Mouse (Mus musculus): ENCODE measurements around the gene Musk. TPM values are rescaled to one million over a fixed set of nuclear protein-coding genes. Genes with fewer than 3 reads are reported as not detected.

The Musk gene
- polyA plus RNA-seq, 1 experiment from 2014 or later, result 1.7 TPM

DNA sequence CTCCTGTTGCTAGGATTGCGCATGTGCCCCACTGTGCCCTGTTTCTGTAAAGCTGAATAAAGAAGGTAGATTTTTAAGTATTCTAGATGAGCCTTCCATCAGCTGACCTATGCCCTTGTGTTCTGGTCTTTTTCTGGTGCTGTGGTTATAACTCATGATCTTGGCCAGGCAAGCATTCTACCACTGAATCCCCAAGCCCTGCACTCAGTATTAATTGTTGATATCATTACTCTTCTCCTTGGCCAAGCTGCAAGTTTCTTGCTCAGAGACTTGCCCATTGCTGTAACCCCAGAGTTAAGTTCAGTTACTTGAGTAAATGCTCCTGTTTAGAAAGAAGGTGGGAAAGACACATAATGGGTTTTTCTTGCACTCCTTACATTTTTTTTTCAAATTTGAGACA, 14.8 kb upstream of the Musk start:
- H3K4me3 ChIP-seq (ENCODE audit: low read depth, low read length), result no peak overlapping the region
- H3K9me3 ChIP-seq (ENCODE audit: control insufficient read depth, low read length), result no peaks in the 10 kb centered on the region
- no peaks in the 10 kb centered on the region for H3K36me3 ChIP-seq (ENCODE audit: control insufficient read depth, insufficient read depth, low read length)
- H3K27me3 ChIP-seq (ENCODE audit: control insufficient read depth, insufficient read depth, low read length), result no peaks in the 10 kb centered on the region
- H3K4me1 ChIP-seq (ENCODE audit: control insufficient read depth, insufficient read depth, low read length), result peaks cover 6% of the 10 kb centered on the region; the same call in 1 of the 2 replicates
- WGBS, result 100% methylated on average over 1 of the region's 1 CpGs
- H3K9ac ChIP-seq (ENCODE audit: low read length), result no peak overlapping the region
- ATAC-seq (ENCODE audit: insufficient number of reproducible peaks, low FRiP score, low TSS enrichment, low read depth), result no peak
- no peak for DNase-seq (ENCODE audit: low spot score)
- no peak overlapping the region for H3K4me2 ChIP-seq (ENCODE audit: low read depth, severe bottlenecking)
- H3K27ac ChIP-seq (replicated peaks; ENCODE audit: low read depth, low read length), result no peak overlapping the region

DNA sequence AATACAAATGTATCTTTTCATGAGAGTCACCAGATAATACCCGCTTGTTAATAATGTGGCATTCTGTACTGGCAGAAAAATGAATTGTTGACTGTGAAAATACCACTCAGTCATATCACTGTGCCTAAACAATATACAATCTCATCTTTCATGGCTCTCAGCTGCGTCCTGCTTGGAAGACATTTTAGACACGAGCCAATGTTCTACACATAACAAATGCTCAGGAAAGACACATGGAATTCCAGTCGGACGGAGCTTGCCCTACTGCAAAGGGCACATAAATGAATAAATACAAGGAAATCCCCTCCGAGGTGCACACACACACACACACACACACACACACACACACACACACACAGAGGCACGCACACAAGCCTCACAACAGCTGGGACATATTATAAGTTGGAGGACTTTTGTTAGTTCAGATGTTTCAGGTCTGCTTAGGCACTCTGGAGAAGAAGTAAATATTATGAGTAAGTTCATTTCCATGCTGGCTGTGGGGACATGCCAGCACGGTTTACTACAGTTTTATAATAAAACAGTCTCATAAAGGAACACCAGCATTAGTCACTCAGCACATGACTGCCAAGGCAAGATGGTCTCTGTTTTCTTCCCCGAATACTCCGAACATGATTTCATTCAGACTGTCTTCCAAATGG, 14.1 kb upstream of the Musk start:
- Histone ChIP-seq H3K4me2 (ENCODE audit: low read depth, severe bottlenecking) (no peak overlapping the region), H3K27ac (replicated peaks; ENCODE audit: low read depth, low read length) (no peak overlapping the region), H3K27me3 (ENCODE audit: control insufficient read depth, insufficient read depth, low read length) (no peaks in the 10 kb centered on the region), H3K9ac (ENCODE audit: low read length) (no peak overlapping the region), H3K4me1 (ENCODE audit: control insufficient read depth, insufficient read depth, low read length) (peaks cover 6% of the 10 kb centered on the region; the same call in 1 of the 2 replicates), H3K4me3 (ENCODE audit: low read depth, low read length) (no peak overlapping the region), H3K36me3 (ENCODE audit: control insufficient read depth, insufficient read depth, low read length) (no peaks in the 10 kb centered on the region), H3K9me3 (ENCODE audit: control insufficient read depth, low read length) (no peaks in the 10 kb centered on the region)
- ATAC-seq (ENCODE audit: insufficient number of reproducible peaks, low FRiP score, low TSS enrichment, low read depth) (no peak), DNase-seq (ENCODE audit: low spot score) (no peak)
- 58% methylated on average over 10 of the region's 10 CpGs for WGBS

- ATAC-seq (ENCODE audit: insufficient number of reproducible peaks, low FRiP score, low TSS enrichment, low read depth), result no peak
- Histone ChIP-seq H3K4me1 (ENCODE audit: control insufficient read depth, insufficient read depth, low read length) (no peaks in the 10 kb centered on the region), H3K4me2 (ENCODE audit: low read depth, severe bottlenecking) (no peak overlapping the region), H3K27ac (replicated peaks; ENCODE audit: low read depth, low read length) (no peak overlapping the region), H3K9ac (ENCODE audit: low read length) (no peak overlapping the region), H3K27me3 (ENCODE audit: control insufficient read depth, insufficient read depth, low read length) (no peaks in the 10 kb centered on the region), H3K4me3 (ENCODE audit: low read depth, low read length) (no peak overlapping the region), H3K9me3 (ENCODE audit: control insufficient read depth, low read length) (no peaks in the 10 kb centered on the region), H3K36me3 (ENCODE audit: control insufficient read depth, insufficient read depth, low read length) (no peaks in the 10 kb centered on the region)
- WGBS, result 79% methylated on average over 8 of the region's 8 CpGs
- no peak for DNase-seq (ENCODE audit: low spot score)
Measured at GRCm38 (mm10) chr4:58275261-58275895, 10.4 kb upstream of the Musk start.

DNA sequence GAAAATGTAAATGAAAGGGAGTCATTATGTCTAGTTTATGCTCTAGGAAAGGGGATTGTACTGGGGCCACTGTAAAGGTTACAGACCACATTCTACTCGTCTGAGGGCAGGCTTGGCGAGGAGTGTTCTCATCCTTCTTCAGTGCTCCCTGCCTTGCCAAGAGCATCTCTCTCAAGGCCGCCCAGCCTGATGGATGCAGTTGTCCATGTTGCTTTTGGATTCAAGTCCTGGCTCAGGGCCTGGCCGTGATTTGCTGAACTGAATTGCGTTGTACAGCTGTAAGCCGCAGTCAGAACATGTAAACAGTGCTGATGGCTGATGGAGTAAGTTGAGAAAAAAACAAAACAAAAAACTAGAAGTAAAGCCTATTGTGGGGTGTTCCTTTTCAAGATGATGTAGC, 7.4 kb upstream of the Musk start:
- no peak overlapping the region for H3K27ac ChIP-seq (replicated peaks; ENCODE audit: low read depth, low read length)
- H3K36me3 ChIP-seq (ENCODE audit: control insufficient read depth, insufficient read depth, low read length), result no peaks in the 10 kb centered on the region
- H3K4me2 ChIP-seq (ENCODE audit: low read depth, severe bottlenecking), result no peak overlapping the region
- H3K4me1 ChIP-seq (ENCODE audit: control insufficient read depth, insufficient read depth, low read length), result no peaks in the 10 kb centered on the region
- no peak overlapping the region for H3K9ac ChIP-seq (ENCODE audit: low read length)
- no peak overlapping the region for H3K4me3 ChIP-seq (ENCODE audit: low read depth, low read length)
- DNase-seq (ENCODE audit: low spot score) (no peak), ATAC-seq (ENCODE audit: insufficient number of reproducible peaks, low FRiP score, low TSS enrichment, low read depth) (no peak)
- H3K27me3 ChIP-seq (ENCODE audit: control insufficient read depth, insufficient read depth, low read length), result no peaks in the 10 kb centered on the region
- WGBS, result 91% methylated on average over 6 of the region's 6 CpGs
- no peaks in the 10 kb centered on the region for H3K9me3 ChIP-seq (ENCODE audit: control insufficient read depth, low read length)

DNA sequence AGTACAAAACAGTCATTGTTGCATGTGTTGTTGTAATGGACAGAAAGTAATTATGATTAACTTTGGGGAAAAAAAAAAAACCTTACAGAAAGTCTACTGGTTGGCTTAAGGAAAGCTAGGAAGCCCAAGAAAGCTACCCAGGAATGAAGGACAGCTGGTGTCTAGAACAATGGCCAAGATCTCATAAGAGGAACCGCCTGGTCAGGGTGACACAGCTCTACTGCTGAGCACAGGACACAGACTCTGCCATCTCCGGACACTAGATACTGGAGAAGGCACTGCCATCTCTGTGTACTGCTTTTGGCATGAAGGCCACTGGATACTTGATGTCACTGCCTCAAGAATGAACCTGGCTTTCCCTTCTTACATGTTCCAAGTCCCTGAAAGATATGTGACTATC, 5.6 kb upstream of the Musk start:
- Histone ChIP-seq H3K27me3 (ENCODE audit: control insufficient read depth, insufficient read depth, low read length) (no peaks in the 10 kb centered on the region), H3K27ac (replicated peaks; ENCODE audit: low read depth, low read length) (no peak overlapping the region), H3K4me3 (ENCODE audit: low read depth, low read length) (no peak overlapping the region), H3K9ac (ENCODE audit: low read length) (no peak overlapping the region), H3K4me1 (ENCODE audit: control insufficient read depth, insufficient read depth, low read length) (no peaks in the 10 kb centered on the region), H3K9me3 (ENCODE audit: control insufficient read depth, low read length) (no peaks in the 10 kb centered on the region), H3K4me2 (ENCODE audit: low read depth, severe bottlenecking) (no peak overlapping the region), H3K36me3 (ENCODE audit: control insufficient read depth, insufficient read depth, low read length) (no peaks in the 10 kb centered on the region)
- DNase-seq (ENCODE audit: low spot score) (no peak), ATAC-seq (ENCODE audit: insufficient number of reproducible peaks, low FRiP score, low TSS enrichment, low read depth) (no peak)
- WGBS, result 91% methylated on average over 2 of the region's 2 CpGs

- no peak for DNase-seq (ENCODE audit: low spot score)
- ATAC-seq (ENCODE audit: insufficient number of reproducible peaks, low FRiP score, low TSS enrichment, low read depth), result no peak
- 68% methylated on average over 9 of the region's 9 CpGs for WGBS
- no peaks in the 10 kb centered on the region for H3K9me3 ChIP-seq (ENCODE audit: control insufficient read depth, low read length)
- H3K9ac ChIP-seq (ENCODE audit: low read length), result no peak overlapping the region
- no peak overlapping the region for H3K4me2 ChIP-seq (ENCODE audit: low read depth, severe bottlenecking)
- no peaks in the 10 kb centered on the region for H3K27me3 ChIP-seq (ENCODE audit: control insufficient read depth, insufficient read depth, low read length)
- H3K4me1 ChIP-seq (ENCODE audit: control insufficient read depth, insufficient read depth, low read length), result no peaks in the 10 kb centered on the region
- no peak overlapping the region for H3K27ac ChIP-seq (replicated peaks; ENCODE audit: low read depth, low read length)
- H3K36me3 ChIP-seq (ENCODE audit: control insufficient read depth, insufficient read depth, low read length), result no peaks in the 10 kb centered on the region
- H3K4me3 ChIP-seq (ENCODE audit: low read depth, low read length), result no peak overlapping the region
Measured at GRCm38 (mm10) chr4:58286368-58287090, 769 bp downstream of the Musk start.

- no peak overlapping the region for H3K4me3 ChIP-seq (ENCODE audit: low read depth, low read length)
- H3K36me3 ChIP-seq (ENCODE audit: control insufficient read depth, insufficient read depth, low read length), result no peaks in the 10 kb centered on the region
- H3K27ac ChIP-seq (replicated peaks; ENCODE audit: low read depth, low read length), result no peak overlapping the region
- no peaks in the 10 kb centered on the region for H3K9me3 ChIP-seq (ENCODE audit: control insufficient read depth, low read length)
- DNase-seq (ENCODE audit: low spot score) (no peak), ATAC-seq (ENCODE audit: insufficient number of reproducible peaks, low FRiP score, low TSS enrichment, low read depth) (no peak)
- 81% methylated on average over 5 of the region's 5 CpGs for whole genome bisulfite sequencing
- no peaks in the 10 kb centered on the region for H3K27me3 ChIP-seq (ENCODE audit: control insufficient read depth, insufficient read depth, low read length)
- no peak overlapping the region for H3K9ac ChIP-seq (ENCODE audit: low read length)
- no peaks in the 10 kb centered on the region for H3K4me1 ChIP-seq (ENCODE audit: control insufficient read depth, insufficient read depth, low read length)
- no peak overlapping the region for H3K4me2 ChIP-seq (ENCODE audit: low read depth, severe bottlenecking)
Measured at GRCm38 (mm10) chr4:58288753-58289152, 3.0 kb downstream of the Musk start.

DNA sequence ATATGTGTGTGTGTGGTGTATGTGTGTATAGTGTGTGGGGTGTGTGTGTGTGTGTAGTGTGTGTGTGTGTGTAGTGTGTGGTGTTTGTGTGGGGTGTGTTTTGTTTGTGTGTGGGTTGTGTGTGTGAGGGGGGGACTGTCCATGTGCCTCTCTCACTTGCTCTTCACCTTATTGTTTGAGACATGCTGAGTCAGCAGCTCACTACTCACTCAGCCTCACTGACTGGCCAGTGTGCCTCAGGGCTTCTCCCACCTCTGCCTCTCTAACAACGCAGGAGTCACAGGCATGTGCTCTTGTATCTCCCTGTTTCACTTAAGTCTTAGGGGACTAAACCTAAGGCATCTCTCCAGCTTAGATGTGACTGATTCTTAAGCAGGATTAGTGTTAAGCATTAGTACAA, 6.1 kb downstream of the Musk start:
- H3K4me3 ChIP-seq (ENCODE audit: low read depth, low read length), result no peak overlapping the region
- H3K9me3 ChIP-seq (ENCODE audit: control insufficient read depth, low read length), result no peaks in the 10 kb centered on the region
- H3K27me3 ChIP-seq (ENCODE audit: control insufficient read depth, insufficient read depth, low read length), result no peaks in the 10 kb centered on the region
- H3K36me3 ChIP-seq (ENCODE audit: control insufficient read depth, insufficient read depth, low read length), result no peaks in the 10 kb centered on the region
- DNase-seq (ENCODE audit: low spot score), result no peak
- 35% methylated on average over 1 of the region's 1 CpGs for WGBS
- no peak overlapping the region for H3K9ac ChIP-seq (ENCODE audit: low read length)
- H3K4me1 ChIP-seq (ENCODE audit: control insufficient read depth, insufficient read depth, low read length), result no peaks in the 10 kb centered on the region
- H3K4me2 ChIP-seq (ENCODE audit: low read depth, severe bottlenecking), result no peak overlapping the region
- no peak overlapping the region for H3K27ac ChIP-seq (replicated peaks; ENCODE audit: low read depth, low read length)
- ATAC-seq (ENCODE audit: insufficient number of reproducible peaks, low FRiP score, low TSS enrichment, low read depth), result no peak
